Mouse (Mus musculus) inflammation-experienced regulatory T-cells, adult 6 months (primary cell): Measurements from ENCODE around the gene St3gal4. TPM values are rescaled to one million over a fixed set of nuclear protein-coding genes. Genes with fewer than 3 reads are reported as not detected.

Experiments used
- ATAC-seq: one replicate; pipeline ENCODE4 v1.8.0; 2017
- polyA plus RNA-seq, 3 experiments: library from polyadenylated mRNA; unstranded; fragments of 100-300 nt; shearing (Covaris generic); gene quantifications; one replicate each; pipeline ENCODE4 v1.2.1; 2017

St3gal4 gene
- polyA plus RNA-seq, 3 experiments from 2014 or later, result 11.2 to 29.1 (median 17.9) TPM

DNA sequence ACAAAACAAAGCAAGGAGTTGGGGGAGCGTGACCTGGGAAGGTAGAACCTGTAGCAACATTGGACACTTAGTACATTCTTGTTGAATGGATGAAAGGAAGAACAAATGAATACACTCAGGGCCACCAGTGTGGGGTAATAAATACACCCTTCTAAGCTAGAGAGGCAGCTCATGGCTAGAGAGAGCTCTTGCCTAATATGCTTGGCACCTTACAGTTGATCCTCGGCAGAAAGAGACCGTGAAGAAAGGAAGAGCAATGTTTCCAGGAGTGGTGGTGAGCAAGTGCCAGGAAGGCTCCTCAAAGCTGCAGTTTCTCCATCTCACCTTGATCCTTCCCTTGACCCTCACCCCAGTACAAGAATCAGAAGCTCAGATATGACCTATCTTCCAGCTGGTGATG is 9.5 kb upstream of the St3gal4 start:
- no peak for ATAC-seq

DNA sequence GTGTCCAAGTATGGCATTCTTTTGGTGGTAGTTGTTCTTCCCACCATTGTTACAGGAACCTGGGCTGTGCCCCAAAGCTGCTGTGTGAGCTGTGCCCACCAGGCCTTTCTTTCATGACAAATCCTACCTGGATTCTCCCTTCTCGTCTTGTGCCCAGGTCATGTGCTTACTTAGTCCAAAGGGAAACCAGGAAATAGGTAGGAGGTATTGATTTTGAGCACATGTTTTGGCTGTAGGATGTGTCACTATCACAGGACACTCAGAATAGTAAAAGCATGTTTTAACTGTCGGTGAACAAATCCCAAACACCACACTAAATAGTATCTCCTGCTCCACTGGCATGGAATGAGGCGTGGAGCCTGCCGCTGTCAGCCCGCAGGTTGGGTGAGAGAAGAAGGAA is 8.5 kb upstream of the St3gal4 start:
- ATAC-seq, result no peak

DNA sequence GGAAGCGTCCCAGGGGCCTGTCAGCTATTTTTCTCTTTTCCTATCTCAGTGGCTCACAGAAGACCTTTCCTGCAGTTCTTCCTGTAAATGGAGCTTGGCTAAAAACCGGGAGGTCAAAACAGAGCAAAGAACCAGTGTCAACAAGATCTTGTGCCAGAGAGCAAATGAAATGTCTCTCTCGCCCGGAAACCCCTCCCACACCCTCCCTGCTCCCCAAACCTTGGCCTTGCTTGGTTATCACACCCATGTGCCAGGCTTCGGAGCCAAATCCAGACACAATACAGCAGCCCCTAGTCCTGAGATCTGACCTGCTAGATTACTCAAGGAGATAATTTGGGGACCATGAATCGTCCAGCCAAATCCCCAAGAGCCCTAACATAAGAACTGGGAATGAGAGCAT is 8.1 kb upstream of the St3gal4 start:
- ATAC-seq, result no peak

DNA sequence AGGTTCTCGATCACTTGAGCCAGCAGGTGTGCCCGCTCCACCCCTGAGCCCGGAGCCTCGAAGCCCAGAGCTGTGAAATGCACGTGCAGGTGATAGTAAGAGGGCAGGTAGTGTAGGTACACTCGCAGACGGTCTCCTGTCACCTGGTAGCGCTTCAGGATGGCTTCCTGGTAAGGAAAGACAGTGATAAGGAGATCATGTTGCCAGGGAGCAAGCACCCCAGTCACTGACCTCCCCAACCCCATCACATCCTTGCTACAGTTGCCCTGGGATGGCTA is 5.5 kb upstream of the St3gal4 start:
- ATAC-seq, result no peak

DNA sequence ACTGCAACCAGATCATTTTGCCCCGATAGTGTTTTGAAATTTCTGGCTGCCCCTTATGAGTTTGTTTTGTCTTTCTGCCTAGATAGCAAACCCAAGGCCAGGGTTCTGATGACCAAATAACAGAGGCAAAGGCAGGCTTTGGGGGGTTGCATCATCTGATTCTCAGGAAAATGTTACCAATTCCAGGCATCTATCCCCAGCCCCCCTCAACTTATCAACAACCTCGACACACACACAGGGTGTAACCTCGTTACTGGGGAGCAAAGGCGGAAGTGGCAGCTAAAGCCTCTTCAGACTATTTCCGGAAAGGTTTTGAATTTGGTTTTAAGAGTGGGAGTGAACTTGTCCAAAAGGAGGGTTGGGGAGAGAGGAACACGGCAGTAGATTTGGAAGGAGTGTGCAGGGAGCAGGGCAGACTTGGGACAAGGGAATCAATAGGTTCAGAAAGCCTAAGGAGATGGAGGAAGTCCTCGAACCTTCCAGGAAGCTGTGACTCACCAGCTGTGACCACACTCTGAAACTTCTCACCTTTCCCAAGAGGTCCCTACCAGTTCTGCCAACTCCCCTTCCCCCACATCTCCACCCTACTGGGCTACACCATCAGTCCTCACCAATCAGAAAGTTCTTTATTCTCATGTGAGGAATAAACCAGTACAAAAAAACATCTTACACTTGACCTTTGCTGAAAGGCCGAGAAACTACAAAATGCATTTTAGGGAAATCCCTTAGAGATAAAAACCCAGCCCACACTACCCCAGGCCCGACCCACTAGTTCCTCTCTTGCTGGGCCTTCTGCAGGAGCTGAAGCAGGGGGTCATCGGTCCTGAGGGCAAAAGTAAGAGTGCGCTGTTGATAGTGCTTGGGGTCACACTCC is 5.0 kb upstream of the St3gal4 start:
- peak; percentile 79 for ATAC-seq

DNA sequence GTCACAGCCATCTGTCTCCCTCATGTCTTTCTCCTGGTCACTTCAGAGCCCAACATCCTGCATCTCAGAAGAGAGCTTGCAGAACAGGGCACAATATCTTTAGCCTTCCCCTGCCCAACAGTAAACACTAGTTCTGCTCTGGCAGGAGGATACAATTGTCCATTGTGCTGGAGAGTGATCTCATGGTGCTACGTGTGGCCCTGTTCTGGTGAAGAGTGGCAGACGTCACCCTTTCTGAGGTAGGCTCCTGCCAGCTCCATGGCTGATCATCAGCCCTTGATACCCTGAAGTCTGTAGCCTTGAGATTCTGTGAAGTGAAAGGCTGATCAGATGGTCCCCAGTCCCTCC is 4.4 kb upstream of the St3gal4 start:
- ATAC-seq, result peak; percentile 19

DNA sequence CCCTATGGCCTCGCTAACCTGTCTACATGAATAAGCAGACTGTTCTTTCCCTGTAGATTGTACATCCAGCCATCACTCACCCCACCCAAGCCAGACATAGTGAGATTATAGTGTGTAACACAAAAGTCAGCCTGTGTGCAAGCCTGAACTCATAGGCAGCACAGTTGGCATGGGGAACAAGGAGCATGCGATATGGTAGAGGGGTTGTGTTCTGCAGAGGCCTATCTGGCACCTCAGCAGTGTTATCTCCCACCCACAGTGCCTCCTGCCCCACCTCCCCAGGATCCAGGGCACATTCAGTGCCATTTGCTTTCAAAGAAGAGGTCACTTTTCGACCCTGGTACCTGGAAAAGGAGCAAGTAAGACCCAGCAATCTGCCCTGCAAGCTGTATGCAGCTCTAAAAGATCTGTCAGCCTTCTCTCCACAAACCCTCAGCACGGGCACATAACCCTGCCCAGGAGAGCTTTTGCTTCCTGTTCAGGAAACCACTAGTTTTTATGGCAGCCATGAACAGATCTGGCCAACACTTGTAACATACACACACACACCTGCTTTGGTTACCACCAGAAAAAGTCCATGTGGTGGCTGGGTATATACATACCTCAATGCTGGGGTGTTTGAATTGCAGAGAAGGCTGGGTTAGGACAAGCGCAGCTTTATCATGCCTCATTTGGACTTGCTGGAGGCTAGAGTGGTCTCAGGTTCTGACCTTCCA is 3.6 kb upstream of the St3gal4 start:
- no peak for ATAC-seq

DNA sequence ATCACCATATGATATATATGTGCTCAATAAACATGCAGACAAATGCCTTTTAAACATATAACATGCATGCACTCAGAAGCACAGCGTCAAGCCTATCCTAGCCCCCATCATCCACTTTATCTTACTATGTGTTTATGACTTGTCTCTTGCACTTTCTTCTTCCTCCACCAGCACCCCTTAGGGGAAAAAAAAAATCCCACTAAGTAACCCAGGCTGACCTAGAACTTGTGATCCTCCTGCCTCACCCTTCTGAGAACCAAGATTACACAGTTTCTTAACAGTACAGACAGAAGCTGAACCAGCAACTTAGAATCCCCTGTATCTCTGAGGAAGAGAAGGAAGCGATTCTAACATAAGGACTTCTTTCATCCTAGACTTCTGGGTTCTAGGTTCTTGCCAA is 505 bp downstream of the St3gal4 start:
- ATAC-seq, result no peak

DNA sequence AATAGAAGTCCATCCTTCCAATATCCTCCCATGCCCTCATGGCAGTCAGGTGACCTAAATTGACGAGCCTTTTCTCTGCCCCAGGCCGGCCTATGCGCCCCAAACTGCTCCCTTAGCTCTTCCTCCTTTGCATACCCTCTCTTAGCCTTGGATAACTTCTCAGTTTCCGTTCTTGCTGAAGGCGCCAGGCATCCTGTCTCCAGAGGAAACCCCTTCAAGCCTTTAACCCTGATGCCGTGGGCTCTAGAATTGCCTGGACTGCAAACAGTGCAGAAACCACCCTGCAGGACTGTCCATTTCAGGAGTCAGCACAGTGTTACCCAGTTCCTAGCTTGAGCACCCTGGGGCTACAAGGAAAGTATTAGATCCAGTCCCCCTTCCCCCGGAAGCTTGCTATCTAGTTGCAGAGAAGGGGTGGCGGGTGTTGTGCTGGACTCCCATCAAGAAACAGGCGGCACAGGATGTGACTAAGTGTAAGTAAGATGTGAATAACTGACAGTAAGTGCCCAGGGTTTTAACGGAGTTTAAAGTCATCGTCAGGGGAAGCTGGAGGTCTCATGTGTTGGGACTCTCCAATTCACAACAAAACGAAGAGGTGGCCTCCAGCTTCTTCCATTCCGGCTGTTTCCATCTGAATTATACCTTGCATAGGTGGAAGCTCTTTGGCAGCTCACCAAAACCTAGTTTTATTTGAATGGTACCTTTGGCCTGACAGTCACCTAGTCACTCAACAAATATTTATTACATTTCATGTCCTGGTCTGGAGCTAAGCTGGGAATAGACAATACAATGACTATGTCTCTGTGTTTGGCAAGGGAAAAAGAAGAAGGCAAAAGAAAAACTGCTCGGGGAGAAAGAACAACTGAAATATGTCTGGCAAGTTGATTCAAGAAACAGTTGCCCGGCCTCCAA is 1.4 kb downstream of the St3gal4 start:
- ATAC-seq, result peak; percentile 66

DNA sequence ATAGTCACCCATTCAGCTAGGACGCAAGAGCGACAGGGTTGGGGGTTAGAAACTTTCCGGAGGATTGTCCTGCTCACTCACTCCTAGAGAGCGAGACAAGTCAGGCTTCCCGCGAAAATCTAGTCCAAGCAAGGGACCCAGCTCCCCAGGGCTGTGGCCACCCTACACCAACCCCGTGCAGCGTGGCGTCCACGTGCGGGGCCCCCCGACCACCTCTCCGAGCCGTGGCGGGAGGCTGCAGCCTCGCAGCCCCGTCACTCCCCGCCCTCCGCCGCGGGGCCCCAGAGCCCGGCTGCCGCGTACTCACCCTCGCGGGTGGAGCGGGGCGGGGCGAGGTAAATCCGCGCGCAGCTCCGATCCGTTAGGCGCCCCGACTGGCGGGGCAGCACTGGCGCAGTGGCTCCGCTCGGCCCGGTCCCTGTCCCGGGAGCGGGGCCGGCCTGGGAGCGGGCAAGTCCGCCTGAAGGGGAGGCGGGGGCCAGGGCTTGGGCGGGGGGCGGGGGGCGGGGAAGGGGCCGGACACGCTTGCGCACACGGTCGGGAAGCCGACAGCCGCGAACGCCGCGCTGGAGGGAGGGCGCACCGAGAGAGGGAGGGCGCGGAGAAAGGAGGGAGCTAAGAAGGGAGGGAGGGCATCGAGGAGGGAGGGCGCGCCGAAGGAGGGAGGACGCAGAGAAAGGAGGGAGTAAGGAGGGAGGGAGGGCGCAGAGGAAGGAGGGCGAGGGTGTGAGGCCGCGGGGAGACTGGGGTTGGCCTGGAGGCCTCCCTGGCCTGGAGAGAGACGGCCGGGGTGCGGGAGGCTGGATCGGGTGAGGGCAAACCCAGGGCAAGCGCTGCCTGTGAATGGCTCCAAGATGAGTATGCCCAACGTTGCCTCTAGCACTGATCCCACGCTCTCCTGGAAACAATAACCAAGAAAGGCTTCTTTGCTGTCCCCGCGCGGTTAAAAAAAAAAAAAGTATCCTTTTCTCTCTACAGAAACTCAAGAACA is 2.4 kb downstream of the St3gal4 start:
- ATAC-seq, result peak; percentile 66

DNA sequence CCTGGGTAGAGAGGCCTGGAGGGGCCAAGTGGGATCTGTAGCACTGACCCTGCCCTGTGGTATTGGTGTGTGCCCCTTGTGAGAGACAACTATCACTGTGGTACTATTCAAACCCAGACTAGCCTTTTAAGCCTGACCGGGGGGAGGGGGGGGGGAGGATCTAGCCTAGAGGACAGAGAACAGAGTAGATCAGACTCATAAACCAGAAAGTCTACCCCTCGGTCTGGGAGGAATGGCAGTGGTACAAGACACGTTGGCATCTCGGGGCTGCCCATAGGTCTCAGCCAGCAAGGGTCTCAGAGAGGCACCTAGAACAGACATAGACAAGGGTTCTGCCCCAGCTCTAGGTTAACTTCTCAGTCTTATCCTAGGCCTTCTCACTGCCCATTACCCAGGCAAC is 3.3 kb downstream of the St3gal4 start:
- no peak for ATAC-seq

DNA sequence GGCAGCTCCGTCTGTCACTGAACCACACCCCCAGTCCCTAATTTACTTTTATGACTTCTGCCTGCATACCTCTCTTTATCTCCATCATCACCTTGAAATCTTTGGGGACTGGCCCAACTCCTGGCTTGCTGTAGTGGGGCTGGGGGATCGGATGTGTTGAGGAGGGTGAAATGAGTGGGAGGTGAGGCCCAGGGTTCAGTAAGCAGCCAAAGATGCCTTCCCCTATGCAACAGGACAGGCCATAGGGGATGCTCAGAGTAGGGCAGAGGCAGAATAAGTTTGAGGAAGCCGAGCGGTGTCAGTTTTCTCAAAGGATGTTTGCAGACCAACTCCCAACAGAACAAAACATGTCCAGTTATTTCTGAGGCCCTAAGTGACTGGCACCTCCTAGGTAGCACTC is 3.8 kb downstream of the St3gal4 start:
- ATAC-seq, result no peak

DNA sequence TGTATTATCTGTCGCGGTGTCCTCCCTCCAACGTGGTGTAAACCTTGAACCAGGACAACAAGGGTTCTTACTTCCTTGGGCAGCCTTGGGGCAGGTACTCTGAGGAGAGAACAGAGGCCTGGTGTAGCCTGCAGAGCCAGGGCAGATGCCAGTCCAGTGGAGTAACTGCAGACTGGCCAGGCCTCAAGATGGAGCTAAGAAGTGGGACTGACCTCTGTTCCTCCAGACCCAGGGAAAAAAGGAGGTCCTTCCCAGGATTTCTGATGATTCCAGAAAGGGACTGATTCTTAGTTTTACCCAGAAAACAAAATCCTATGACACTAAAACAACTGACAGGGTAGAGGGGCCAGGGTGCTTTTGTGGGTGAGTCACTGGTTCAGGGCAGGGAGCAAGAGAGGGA is 4.8 kb downstream of the St3gal4 start:
- no peak for ATAC-seq

DNA sequence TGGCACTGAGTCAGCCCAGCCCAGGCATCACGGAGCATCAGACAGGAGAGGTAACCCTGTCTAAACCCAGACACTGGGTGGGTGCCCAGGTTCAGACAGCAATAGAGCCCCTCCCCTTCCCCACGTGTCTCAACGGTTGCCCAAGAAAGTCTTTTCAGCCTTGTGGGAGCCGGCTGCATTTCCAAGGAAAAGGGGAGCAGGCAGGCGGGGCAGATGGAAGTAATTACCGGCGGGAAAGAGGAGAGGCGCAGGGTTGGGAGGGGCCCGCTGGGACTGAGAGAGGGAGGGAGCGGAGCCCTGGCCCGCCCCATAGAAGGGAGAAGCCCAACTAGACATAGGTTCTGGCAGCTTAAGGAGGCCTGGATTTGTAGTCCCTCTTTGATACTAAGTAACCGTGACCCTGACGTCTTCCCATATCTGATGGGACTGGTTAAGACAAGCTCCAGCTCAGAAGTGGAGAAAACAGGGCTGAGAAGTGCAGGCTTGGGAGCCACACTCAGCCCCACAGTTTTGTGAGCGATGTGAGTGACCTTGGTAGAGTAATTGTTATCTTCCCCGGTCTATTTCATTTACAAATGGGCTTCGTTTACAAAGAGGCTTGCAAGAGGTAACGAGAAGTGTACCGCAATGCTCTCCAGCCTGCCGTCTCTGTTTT is 7.0 kb downstream of the St3gal4 start:
- ATAC-seq, result no peak

DNA sequence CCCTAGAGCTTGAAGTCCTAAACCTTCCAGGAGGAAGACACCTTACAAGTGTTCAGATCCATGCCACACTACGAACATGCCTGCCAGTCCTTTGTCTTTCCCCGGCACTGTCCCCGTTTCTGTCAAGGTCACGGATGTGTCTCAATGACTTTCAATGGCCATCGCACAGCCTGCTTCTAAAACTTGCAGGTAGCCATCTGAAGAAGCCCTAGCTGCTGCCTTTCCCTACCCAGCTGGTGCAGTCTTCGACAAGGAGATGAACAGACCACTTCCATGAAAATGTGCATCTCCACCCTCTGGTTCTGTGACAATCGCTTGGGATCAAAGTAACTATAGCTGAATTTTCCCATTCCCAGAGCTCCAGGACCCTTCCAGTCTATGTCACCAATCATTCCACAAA is 7.6 kb downstream of the St3gal4 start:
- ATAC-seq, result no peak

DNA sequence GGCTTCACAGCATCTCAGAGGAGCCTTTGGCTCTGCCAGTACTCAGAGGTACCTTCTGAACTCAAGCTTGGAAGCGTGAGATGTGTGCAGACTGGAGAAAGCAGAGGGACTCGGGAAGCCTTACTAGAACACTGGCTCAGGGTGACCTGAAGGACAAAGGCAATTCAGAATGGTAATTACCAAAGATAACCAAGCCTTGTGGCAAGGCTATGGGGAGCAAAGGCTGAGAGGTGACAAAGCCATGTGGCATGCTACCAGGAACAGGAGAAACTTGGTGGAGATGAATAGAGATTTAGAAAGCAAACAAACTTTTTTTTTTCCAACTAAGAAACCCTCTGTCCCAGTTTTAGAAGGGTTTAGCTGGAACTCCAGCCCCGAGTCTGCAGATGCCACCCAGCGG is 8.5 kb downstream of the St3gal4 start:
- no peak for ATAC-seq

DNA sequence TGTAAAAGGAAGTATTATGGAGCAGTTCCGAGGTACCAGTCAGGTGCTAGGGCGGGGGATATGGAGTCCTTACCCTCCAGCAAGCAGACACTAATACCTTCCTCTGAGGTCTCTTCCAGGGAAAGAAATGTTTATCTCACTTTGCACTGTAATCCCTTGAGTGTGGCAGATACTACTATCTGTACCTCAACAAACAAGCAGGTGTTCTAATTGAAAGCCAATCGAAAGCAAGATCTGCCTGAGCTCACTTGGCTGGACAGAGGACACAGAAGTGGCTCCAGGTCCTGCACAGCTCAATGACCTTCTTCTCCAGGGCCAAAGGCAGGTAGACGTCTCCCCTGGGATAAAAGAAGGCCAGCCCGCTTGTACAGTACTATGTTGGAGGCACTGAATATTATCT is 9.0 kb downstream of the St3gal4 start:
- ATAC-seq, result no peak

DNA sequence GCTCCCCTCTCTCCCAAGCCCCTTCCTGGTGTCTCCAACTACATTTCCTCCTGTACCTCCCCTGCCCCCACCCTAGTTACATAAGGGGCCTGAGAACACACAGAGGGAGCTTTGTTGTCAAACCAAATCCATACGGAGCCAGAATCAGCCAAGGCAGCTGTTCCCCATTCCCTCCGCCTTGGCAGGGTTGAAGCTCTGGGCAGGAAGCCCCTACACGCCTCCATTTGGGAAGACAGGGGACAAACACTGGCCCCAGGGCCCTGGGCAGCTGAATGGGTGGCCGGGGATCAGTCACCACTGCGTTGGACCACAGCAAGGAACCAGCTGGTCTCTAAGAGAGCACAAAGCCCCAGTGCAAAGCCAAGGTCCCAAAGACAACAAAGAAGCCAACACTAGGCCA is 10.2 kb downstream of the St3gal4 start:
- no peak for ATAC-seq

DNA sequence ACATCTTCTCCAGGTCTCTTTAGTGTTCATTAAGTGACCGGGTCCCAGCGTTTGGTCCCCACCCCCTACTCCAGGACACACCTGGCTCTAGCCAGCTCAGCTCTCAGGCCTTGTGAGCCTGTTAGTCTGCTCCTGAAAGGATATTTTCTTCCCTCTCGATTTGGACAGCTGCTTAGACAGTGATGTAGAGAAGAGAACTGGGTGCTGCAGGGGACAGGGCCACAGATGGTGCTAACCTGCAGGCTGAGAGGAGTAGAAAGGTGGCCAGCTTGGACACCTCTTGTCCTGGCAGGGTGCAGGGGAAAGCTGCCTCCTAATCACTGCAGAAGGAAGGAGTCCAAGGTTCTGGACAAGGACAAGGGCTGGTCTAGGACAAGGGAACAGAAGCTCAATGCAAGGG is 11.0 kb downstream of the St3gal4 start:
- no peak for ATAC-seq

DNA sequence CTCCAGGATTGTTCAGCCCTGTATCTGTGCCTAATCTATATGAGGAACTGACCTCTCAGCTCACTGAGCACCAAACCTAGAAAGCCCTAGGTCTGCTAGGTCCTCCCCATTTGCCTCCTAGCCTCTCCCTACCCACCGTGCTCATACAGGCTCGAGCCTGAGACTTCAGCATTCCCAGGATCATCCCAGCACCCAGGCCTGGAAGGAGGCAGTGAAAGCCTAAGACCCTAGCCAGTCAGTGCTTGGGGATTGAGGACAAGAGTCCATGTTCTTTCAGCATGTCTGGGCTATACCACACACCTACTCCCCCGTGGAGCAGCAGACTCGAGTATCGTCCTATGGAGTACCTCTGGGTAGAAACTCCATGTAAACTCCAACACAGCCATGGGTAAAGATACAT is 11.7 kb downstream of the St3gal4 start:
- no peak for ATAC-seq
